Mouse (Mus musculus): ENCODE measurements around the gene Ercc6l.

The Ercc6l gene
- long read RNA-seq, experiment 1 = 0 reads
- long read RNA-seq, experiment 2 = 0 reads

DNA sequence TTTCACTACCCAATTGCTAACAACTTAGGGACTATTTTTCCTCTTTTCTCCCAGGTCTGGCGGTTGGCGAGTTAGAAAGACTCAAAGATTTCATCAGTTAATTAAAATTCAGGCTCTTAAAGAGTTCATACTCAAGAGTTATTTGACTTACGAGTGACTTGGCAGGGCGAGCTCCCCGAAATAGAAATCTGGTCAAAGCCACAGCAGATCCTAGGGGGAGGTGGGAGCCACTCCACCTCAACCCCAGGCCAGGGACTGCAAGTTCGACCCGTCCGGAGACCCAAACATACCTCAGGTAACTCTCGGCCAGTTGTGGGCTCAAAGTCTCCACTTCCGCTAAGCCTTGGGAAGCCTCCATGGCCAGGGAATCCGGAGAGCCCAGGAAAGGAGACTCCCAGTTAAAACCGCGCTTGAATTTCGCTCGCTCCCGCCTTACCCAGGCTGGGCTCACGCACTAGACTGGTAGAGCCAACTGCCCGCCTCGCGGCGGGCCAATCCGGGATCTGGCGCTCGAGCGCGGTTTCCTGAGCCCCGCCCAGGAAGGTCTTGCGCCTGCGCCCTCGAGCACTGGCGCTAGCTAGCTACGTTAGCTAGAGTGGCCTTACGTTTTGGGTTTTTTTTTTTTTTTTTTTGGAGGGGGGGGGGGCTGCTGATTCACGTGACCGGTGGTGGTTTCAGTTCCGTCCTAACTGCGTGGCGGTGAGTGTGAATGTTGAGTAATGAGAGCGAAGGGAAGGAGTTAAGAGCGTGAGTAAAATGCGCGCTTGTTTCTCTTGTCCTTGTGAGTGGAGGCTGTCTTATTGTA, at the start of gene Ercc6l:
Gene Ercc6l (minus strand): TSS at position 474 of the 805 bp plus-strand sequence.
- intact Hi-C loops (cut with DNase I) = loop anchor here (5.0 kb wide), 1 partner anchor 320 kb away; no protein-coding TSS in a partner anchor

DNA sequence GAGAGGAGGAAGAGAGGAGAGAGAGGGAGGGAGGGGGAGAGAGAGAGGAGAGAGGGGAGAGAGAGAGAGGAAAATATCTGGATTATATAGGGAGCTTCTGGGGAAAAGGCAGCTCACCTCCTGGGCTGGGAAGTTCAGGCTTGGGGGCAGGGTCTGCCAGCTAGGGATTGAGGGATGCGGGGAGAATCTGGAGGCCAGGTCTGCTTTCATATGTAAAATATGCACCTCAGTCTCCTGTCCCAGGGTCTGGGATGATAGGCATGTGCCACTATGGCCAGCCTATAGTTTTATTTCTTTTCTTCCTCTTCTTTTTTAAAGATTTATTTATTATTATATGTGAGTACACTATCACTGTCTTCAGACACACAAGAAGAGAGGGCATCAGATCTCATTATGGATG, 33.9 kb upstream of the Ercc6l start:
- intact Hi-C loops (cut with DNase I) = no loop called here

- intact Hi-C loops (cut with DNase I) = no loop called here
These were observed 32.7 kb upstream of the Ercc6l start for GRCm38 (mm10) chrX:102189581-102189980.

- intact Hi-C loops (cut with DNase I) = no loop called here
These were observed 32.0 kb upstream of the Ercc6l start, which contains the start of gene Rps4x for GRCm38 (mm10) chrX:102188712-102189497. Rps4x (minus strand) TSS chrX:102189394.

DNA sequence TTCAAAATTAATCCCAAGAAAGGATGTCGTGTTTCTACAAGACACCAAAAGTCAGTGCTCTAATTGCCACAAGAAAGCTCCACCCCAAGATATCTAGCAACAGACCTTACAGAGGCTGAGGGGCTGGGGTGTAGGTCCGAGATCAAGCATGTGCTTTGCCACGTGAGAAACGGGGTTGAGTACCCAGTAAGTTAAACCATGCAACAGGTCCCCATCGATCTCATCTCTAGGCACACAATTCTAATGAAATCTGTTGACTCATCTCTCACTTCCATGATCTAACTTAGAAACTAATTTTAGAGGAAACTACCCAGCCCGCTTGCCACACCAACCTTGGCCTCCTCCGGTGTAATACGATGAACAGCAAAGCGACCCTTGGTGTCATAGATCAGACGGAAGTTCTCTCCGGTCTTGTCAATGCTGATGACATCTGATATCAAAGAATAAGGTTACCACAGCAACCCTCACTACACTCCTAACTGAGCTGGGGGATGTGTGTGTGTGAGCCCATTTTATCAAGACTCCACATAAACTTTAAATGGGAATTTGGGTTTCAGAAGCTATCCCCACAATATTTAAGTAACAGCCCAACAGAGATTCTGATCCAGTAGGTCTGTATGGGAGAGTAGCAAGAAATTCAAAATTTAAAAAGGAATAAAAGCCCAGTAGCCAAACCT, 30.3 kb upstream of the Ercc6l start:
- intact Hi-C loops (cut with DNase I) = no loop called here

DNA sequence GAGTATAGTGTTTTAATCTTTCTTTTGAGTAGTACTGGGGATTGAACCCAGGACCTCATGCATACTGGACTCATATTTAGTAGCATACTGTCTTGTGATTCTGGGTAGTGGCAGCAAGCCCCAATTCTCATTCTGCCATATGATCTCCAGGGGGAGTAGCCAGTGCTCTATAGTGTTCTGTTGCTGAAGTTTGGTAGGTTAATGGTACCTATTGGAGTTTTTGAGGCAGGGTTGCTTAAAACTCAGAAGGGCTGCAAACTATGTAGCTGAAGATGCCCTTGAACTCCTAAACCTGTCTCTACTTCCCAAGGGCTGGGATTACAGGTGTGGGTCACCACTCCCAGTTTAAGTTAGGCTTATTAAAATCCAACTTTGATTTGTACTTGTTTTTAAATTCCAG, 25.7 kb upstream of the Ercc6l start:
- intact Hi-C loops (cut with DNase I) = no loop called here

DNA sequence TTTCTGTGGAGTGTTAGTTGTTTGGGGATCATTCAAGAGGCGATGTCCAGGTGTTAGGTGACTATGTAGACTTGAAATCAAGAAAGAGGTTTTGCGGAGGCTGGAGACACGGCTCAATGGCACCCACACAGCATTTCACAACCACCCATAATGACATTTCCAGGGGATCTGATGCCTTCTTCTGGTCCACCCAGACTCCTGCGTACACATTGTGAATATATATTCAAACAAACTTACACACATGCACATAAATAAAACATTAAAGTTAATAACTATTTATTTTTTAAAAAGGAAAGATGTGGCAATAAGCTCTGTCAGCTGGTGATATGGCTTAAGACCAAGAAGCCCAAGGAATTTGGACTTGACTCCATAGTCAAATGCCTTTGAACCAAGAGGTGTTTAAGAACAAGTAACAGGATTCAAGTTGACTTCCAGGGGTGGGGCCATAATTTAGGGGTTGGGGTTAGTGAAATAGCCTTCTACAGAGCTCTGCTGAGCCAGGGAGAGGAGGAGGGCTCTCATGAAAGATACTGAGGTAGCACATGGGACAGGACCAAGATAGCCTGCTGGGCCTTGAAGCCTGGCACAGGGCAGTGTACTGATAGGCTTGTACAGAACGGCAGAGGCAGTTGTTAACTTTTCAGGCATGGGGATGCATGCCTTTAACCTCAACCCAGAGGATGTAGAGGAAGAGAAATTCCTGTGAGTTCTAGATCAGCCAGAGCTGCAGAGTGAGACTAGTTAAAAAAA, 18.8 kb upstream of the Ercc6l start:
- intact Hi-C loops (cut with DNase I) = no loop called here

DNA sequence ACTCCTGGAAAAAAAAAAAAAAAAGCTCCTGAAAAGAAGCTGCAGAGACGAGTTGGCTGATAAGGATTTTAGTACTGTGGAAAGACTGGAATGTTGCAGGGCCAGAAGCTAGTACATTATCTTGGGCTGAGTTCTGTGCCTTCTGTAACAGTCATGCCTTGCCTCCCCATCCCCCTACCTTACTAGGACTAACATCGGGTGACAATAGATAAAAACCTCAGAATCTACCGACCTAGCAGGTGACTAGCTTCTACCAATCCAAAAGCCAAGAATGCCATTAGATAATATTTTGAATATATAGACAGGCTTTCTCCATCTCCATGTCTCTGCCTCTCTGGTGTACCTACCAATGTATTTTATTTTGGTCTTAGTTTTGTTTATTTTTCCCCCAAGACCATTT, 14.0 kb upstream of the Ercc6l start:
- intact Hi-C loops (cut with DNase I) = no loop called here

DNA sequence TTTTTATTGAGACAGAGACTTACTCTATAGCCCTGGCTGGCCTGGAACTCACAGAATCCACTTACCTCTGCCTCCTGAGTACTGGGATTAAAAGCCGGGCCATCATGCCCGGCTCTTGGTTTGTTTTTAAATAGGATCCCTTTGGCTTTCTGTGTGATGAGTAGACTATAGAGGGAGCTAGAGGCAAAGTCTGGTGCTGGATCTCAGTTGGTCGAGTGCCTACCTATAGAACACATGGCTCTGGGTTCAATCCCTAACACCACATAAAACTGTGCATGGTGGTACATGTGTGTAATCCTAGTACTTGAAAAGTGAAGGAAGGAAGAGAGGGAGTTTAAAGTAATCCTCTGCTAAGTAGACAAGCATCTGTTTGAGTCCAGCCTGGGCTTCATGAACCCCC, 13.2 kb upstream of the Ercc6l start:
- intact Hi-C loops (cut with DNase I) = no loop called here

GRCm38 (mm10) chrX:102169724-102170123, 12.8 kb upstream of the Ercc6l start:
- intact Hi-C loops (cut with DNase I) = no loop called here

GRCm38 (mm10) chrX:102166986-102167385, 10.1 kb upstream of the Ercc6l start:
- intact Hi-C loops (cut with DNase I) = no loop called here

DNA sequence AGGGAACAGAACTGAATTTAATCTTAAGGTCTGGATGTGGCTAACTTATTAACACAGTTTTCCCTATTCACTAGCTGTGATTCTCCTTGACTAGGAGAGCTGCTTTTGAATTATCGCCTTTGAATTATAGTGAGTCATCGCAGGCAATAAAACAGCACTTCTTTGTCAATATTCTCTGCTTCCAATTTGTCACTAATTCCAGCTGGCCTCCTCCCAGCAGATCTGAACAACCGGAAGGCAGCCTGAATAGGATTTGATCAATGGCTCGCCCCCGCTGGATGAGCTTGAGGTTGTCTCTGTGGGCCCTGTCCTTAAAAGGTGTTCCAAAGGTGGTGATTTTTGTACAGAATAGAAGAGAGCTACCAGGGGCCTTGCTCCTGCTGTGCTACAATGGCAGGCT, 9.6 kb upstream of the Ercc6l start:
- intact Hi-C loops (cut with DNase I) = no loop called here

DNA sequence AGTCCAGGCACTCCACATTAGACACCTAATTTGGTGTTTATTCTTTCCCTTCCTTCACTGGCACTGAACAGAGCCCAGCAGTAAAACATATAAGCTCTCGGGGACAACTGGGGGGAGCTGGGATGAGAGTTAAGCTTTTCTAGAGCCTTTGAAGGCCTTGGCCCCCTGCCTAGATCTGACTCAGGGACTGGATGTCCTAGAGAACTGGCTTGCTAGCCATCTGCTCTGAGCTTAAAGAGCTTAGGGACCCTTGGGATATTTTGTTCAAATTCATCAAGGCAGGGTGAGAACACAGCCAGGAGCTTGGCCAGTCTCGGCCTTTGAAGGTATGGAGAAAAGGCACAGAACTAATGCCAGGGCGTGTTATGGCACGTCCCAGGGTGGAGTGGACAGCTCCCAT, 6.6 kb upstream of the Ercc6l start:
- intact Hi-C loops (cut with DNase I) = no loop called here

GRCm38 (mm10) chrX:102163096-102163495, 6.2 kb upstream of the Ercc6l start:
- intact Hi-C loops (cut with DNase I) = no loop called here

GRCm38 (mm10) chrX:102160528-102160927, 3.6 kb upstream of the Ercc6l start:
- intact Hi-C loops (cut with DNase I) = no loop called here

GRCm38 (mm10) chrX:102159778-102160177, 2.9 kb upstream of the Ercc6l start:
- intact Hi-C loops (cut with DNase I) = loop anchor here (5.0 kb wide), 1 partner anchor 318 kb away; no protein-coding TSS in a partner anchor

- intact Hi-C loops (cut with DNase I) = loop anchor here (5.0 kb wide), 1 partner anchor 320 kb away; no protein-coding TSS in a partner anchor
These were observed 516 bp upstream of the Ercc6l start for GRCm38 (mm10) chrX:102157423-102157791.

- intact Hi-C loops (cut with DNase I) = no loop called here
These were observed 15.7 kb downstream of the Ercc6l start for GRCm38 (mm10) chrX:102141157-102141556.

GRCm38 (mm10) chrX:102121321-102121720, 35.6 kb downstream of the Ercc6l start:
- intact Hi-C loops (cut with DNase I) = no loop called here

DNA sequence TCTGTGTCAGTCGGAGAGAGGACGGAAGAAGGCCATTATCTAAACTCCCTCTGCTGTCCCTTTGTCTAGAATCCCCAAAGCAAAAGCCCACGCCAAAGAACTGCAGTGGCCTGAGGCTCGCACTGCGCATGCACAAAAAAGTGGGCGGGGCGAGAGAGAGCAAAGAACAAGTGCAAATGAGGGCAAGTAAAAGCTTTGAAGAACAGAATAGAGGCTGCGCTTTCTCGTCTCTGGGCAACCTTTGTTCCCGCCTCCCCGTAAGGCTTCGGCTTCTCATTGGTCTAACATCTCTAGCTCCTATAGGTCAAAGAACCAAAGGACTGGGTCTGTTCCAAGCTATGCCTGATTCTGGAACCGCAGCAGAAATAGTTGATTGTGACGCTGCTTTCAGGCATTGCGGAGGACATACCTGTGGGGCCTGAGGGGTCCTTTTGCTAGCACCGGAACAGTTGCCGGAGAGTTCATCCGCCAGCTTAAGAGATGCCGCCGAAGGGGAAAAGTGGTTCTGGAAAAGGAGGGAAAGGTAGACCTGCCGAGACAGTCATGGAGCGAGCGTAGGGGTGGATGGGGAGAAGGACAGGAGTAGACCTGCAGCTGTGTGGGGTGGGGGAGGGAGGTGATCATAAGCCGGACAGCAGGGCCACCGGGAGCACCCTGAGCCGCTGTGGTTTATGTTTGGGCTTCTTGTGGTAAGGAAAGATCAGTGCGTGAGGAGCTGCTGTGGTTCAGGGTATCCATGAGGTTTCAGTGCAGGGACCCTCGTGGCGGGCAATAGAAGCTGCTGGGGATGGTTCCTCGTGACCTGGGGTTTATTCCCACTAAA, 37.6 kb downstream of the Ercc6l start, which contains the start of gene Pin4:
Gene Pin4 (plus strand): TSS at position 406 of the 823 bp plus-strand sequence.
- intact Hi-C loops (cut with DNase I) = no loop called here

Measured in adrenal gland (tissue).